Mouse (Mus musculus) thymus, adult 2 months (tissue): ENCODE data around the gene Kat6b. TPM values are rescaled to one million over a fixed set of nuclear protein-coding genes. Genes with fewer than 3 reads are reported as not detected.

Experiments used
- DNase-seq: peaks from one replicate; pipeline ENCODE4 v3.0.0; 2021
- H3K27ac ChIP-seq: fragments of 200-500 bp; 2 replicates; pipeline ENCODE4 v1.5.1; 2012; ENCODE audit warnings: low read length, control low read depth; ENCODE audit not compliant: control insufficient read depth, insufficient read depth
- H3K27me3 ChIP-seq: fragments of 200-500 bp; 2 replicates; pipeline ENCODE4 v1.6.1; 2012; ENCODE audit warnings: mild to moderate bottlenecking, low read length, moderate library complexity, mixed read lengths; ENCODE audit not compliant: control insufficient read depth, insufficient read depth
- H3K36me3 ChIP-seq: fragments of 200-500 bp; 2 replicates; pipeline ENCODE4 v1.6.1; 2012; ENCODE audit warnings: mild to moderate bottlenecking, low read length, moderate library complexity; ENCODE audit not compliant: control insufficient read depth, insufficient read depth
- H3K4me1 ChIP-seq: fragments of 200-500 bp; replicated peaks from 2 replicates; pipeline ENCODE4 v1.6.1; 2012; ENCODE audit warnings: low read length; ENCODE audit not compliant: control insufficient read depth, insufficient read depth
- H3K4me3 ChIP-seq: fragments of 200-500 bp; 2 replicates; pipeline ENCODE4 v1.5.1; 2012; ENCODE audit warnings: mild to moderate bottlenecking, low read length, control low read depth, moderate library complexity; ENCODE audit not compliant: control insufficient read depth, insufficient read depth
- CTCF ChIP-seq: fragments of 200-500 bp; IDR thresholded peaks from 2 replicates; pipeline ENCODE4 v1.5.1; 2012; ENCODE audit warnings: mild to moderate bottlenecking, control low read depth, low read length, moderate library complexity, borderline replicate concordance; ENCODE audit not compliant: control insufficient read depth, poor library complexity, insufficient read depth; ENCODE audit errors: extremely low read depth
- POLR2A ChIP-seq: fragments of 200-500 bp; IDR thresholded peaks from 2 replicates; pipeline ENCODE4 v1.6.1; 2012; ENCODE audit warnings: mild to moderate bottlenecking, low read length, control low read depth, moderate library complexity; ENCODE audit not compliant: control insufficient read depth, poor library complexity, insufficient read depth; ENCODE audit errors: extremely low read depth
- WGBS: fragments of 180-500 bp; shearing (Covaris S2); methylation state at CpG from one replicate; pipeline ENCODE4 v1.1.7; 2018; 5-methylcytosine and 5-hydroxymethylcytosine counted together
- polyA plus RNA-seq: library from polyadenylated mRNA; depleted of rRNA; stranded (reverse); fragments of >200 nt; gene quantifications from 2 replicates; pipeline ENCODE4 v1.2.3, GENCODE M21; 2012

Kat6b gene
- polyA plus RNA-seq, 1 experiment, result 16.6 TPM

DNA sequence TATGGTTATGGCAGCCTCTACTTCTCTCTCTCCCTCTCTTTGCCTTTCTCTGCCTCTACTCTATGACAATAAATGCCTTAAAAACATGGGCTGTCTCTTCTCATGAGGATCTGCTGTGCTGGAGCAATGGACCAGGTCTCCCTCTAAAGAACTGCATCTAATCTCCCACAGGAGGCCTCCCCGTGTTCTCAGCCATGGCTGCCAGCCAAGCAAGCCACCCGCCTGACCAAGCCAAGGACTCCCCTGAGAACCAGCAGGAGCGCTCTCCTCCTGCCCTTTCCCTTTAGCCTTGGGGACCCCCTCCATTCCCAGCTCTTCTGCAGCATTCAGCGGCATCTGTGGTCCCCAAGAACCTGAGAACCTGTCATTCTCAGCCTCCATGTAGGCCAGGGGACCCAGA is 28.7 kb upstream of the Kat6b start:
- Histone ChIP-seq H3K4me3 (no peak overlapping the region), H3K36me3 (no peaks in the 10 kb centered on the region), H3K27ac (no peak overlapping the region), H3K4me1 (no peaks in the 10 kb centered on the region), H3K27me3 (no peaks in the 10 kb centered on the region)
- TF ChIP-seq CTCF (no peak), POLR2A (no peak)
- 95% methylated on average over 4 of the region's 4 CpGs for WGBS
- no peak for DNase-seq

DNA sequence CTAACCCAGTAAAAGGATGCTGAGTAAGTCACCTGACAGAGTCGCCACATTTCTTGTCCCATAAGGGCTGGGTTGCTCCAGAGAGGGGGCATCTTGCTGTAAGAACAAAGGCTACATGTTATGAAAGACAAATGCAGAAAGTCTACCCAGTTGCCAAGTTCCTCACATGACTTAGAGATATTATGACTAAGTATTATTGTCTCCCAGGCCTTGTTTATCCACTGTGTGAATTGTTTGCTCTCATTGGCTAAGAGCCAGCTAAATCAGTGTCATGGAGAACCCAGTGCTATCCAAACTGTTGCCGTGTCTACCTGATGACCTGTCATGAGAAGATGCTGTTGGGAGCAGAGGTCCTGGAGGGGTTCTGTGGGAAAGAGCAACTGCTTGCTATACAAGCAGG is 27.3 kb upstream of the Kat6b start:
- TF ChIP-seq CTCF (no peak), POLR2A (no peak)
- H3K27me3 ChIP-seq, result no peaks in the 10 kb centered on the region
- WGBS, result 95% methylated on average over 2 of the region's 2 CpGs
- no peaks in the 10 kb centered on the region for H3K4me1 ChIP-seq
- no peak overlapping the region for H3K4me3 ChIP-seq
- no peaks in the 10 kb centered on the region for H3K36me3 ChIP-seq
- no peak for DNase-seq
- no peak overlapping the region for H3K27ac ChIP-seq

GRCm38 (mm10) chr14:21455654-21456350 is 25.4 kb upstream of the Kat6b start:
- TF ChIP-seq POLR2A (no peak), CTCF (no peak)
- H3K27me3 ChIP-seq, result no peaks in the 10 kb centered on the region
- H3K4me1 ChIP-seq, result no peaks in the 10 kb centered on the region
- no peaks in the 10 kb centered on the region for H3K36me3 ChIP-seq
- no peak for DNase-seq
- no peak overlapping the region for H3K4me3 ChIP-seq
- 95% methylated on average over 7 of the region's 7 CpGs for WGBS
- H3K27ac ChIP-seq, result no peak overlapping the region

DNA sequence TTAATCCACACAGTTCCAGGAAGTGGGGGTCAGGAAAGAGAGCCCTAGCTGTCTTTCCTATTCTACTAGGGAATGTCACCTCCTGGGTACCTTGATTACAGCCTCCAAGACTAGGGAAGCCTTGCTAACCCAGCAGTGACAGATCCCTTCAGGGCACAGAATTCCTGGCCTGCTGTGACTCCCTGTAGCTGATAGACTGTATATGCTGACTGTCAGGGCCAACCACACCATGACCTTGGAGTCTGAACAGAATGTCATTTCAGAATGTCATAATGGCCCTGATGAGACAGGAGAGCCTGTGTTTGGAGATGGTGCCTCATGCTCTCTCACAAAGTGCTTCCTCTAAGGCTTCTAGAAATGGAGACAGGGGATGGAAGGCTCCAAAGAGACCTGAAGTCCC is 24.7 kb upstream of the Kat6b start:
- Histone ChIP-seq H3K27me3 (no peaks in the 10 kb centered on the region), H3K4me1 (no peaks in the 10 kb centered on the region), H3K36me3 (no peaks in the 10 kb centered on the region), H3K27ac (no peak overlapping the region; the same call in 1 of the 2 replicates), H3K4me3 (no peak overlapping the region)
- no peak for DNase-seq
- no peak for TF ChIP-seq CTCF
- no peak for TF ChIP-seq POLR2A

DNA sequence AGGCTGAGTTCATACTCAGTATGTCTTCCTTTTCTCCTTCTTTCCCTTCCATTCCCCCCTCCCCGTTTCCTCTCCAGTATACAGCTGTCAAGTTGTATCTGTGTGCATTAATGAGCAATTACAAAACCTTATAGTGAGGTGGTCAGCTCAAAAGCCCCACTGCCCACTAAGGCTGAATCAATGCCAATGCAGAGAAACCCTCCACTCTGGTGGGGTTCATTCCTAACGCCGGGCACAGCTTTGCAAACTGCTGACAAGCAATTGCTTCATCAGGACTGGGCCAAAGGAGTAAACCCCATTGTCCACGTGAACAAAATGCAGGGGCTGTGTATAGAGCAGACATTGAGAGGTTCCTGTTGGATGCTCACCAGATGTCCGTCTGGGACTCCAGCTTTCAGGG is 23.4 kb upstream of the Kat6b start:
- 92% methylated on average over 5 of the region's 5 CpGs for WGBS
- Histone ChIP-seq H3K36me3 (no peaks in the 10 kb centered on the region), H3K27ac (no peak overlapping the region), H3K27me3 (no peaks in the 10 kb centered on the region), H3K4me1 (no peaks in the 10 kb centered on the region), H3K4me3 (no peak overlapping the region)
- no peak for TF ChIP-seq POLR2A
- no peak for TF ChIP-seq CTCF
- no peak for DNase-seq

DNA sequence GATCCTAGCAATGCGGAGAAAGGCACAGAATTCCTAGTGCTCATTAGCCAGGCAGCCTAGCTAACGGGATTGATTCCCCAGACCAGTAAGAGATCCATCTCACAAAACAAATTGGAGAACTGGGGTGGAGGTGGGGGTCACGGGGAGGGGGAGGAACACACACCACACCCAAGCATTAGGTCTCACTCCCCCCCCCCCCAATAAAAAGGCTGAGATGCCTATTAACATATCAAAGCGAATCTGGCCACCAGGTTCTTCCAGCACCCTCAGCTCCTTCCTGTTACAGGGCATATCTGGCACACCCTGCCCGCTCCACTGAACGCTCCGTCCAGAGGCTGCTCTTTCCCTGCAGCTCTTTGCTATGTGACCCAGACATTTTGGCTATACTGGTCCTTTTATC is 22.5 kb upstream of the Kat6b start:
- Histone ChIP-seq H3K36me3 (no peaks in the 10 kb centered on the region), H3K4me1 (no peaks in the 10 kb centered on the region), H3K27ac (no peak overlapping the region), H3K4me3 (no peak overlapping the region), H3K27me3 (no peaks in the 10 kb centered on the region)
- 92% methylated on average over 7 of the region's 7 CpGs for WGBS
- TF ChIP-seq CTCF (no peak), POLR2A (no peak)
- no peak for DNase-seq

GRCm38 (mm10) chr14:21459163-21459562 is 22.1 kb upstream of the Kat6b start:
- no peak for DNase-seq
- H3K4me3 ChIP-seq, result no peak overlapping the region
- no peaks in the 10 kb centered on the region for H3K27me3 ChIP-seq
- H3K36me3 ChIP-seq, result no peaks in the 10 kb centered on the region
- 91% methylated on average over 4 of the region's 4 CpGs for WGBS
- TF ChIP-seq CTCF (no peak), POLR2A (no peak)
- no peak overlapping the region for H3K27ac ChIP-seq
- H3K4me1 ChIP-seq, result no peaks in the 10 kb centered on the region
